11 mouse cellular contexts compared by ENCODE assay signal in the genomic region with DNA sequence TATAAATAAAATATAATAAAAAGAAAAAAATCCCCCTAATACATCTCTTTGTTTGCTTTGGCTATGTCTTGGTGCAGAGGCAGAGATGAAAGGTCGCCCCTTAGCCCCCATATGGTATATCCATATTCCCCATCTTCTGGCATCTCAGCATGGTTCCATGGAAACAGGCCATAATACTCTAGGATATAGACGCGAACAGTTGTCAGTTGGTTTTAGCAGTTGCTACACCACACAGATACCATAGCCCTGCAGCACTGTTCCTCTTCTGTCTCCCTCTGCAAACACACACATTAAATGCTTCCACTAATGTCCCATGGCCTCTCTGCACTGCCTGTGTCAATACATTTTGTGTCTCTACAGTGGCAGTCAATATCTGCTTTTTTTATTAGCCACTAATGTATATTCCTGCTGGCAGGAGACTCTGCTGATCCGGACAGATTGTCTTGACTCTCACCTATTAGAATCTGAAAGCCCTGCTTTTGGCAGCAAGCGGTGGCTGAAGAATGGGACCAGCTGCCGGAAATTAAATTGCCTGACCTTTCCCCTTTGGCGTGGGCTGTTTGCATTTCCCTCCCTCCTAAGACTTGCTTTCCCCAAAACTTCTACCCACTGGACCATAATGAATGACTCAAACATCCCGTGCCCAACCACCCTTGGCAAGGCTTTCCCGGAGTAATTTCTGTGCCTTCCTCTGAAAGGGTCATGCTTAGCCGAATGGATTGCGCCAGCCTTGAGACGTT. TPM values are rescaled to one million over a fixed set of nuclear protein-coding genes. Genes with fewer than 3 reads are reported as not detected.
DNase-seq lines count a peak whose midpoint lies in the region; ATAC-seq and TF ChIP-seq lines count a peak whose summit lies in the region.
"Had no signal": no experiment of that assay in that cellular context is flagged by ENCODE, and none has a peak within 500 bp of the region (broad histone marks: within the 10 kb centered on the region; RNA-seq: fewer than 3 reads in every experiment).

No protein-coding gene starts in this region.

- H3K4me3 ChIP-seq in kidney, embryonic 14.5 days (ENCODE audit: low read length) = no peak overlapping the region
- no peak overlapping the region for H3K4me3 ChIP-seq in forebrain, embryonic 12.5 days (replicated peaks)
- H3K4me3 ChIP-seq in lung, adult 2 months (replicated peaks; ENCODE audit: extremely low read depth, low read depth, low read length) = no peak overlapping the region
- no peak overlapping the region for H3K4me3 ChIP-seq in neural tube, embryonic 13.5 days
- H3K4me3 ChIP-seq: heart, embryonic 15.5 days had no signal

- no peaks in the 10 kb centered on the region for H3K9me3 ChIP-seq in kidney, embryonic 14.5 days (ENCODE audit: control insufficient read depth, low read length)
- no peaks in the 10 kb centered on the region for H3K9me3 ChIP-seq in forebrain, embryonic 12.5 days
- H3K9me3 ChIP-seq in neural tube, embryonic 13.5 days = no peaks in the 10 kb centered on the region
- H3K9me3 ChIP-seq: heart, embryonic 15.5 days had no signal

- peak; percentile 24; the same call in 1 of the 2 replicates for ATAC-seq in kidney, embryonic 14.5 days (ENCODE audit: low FRiP score, low TSS enrichment)
- no peak for ATAC-seq in forebrain, embryonic 12.5 days (ENCODE audit: low FRiP score)
- ATAC-seq in neural tube, embryonic 13.5 days (ENCODE audit: low read depth) = no peak

- H3K4me1 ChIP-seq in kidney, embryonic 14.5 days (ENCODE audit: control insufficient read depth, insufficient read depth, low read length) = peaks cover 11% of the 10 kb centered on the region
- H3K4me1 ChIP-seq in forebrain, embryonic 12.5 days = peaks cover 29% of the 10 kb centered on the region
- no peaks in the 10 kb centered on the region for H3K4me1 ChIP-seq in lung, adult 2 months (ENCODE audit: control insufficient read depth, insufficient read depth, low read length)
- H3K4me1 ChIP-seq in neural tube, embryonic 13.5 days (replicated peaks) = peaks cover 28% of the 10 kb centered on the region
- H3K4me1 ChIP-seq: heart, embryonic 15.5 days had no signal

- no peak overlapping the region for H3K27ac ChIP-seq in kidney, embryonic 14.5 days (ENCODE audit: low read depth, low read length)
- peak overlapping the region; percentile 69 for H3K27ac ChIP-seq in forebrain, embryonic 12.5 days
- peak overlapping the region; percentile 73 for H3K27ac ChIP-seq in neural tube, embryonic 13.5 days (replicated peaks)
- H3K27ac ChIP-seq: heart, embryonic 15.5 days had no signal

- TF ChIP-seq CTCF in lung, adult 2 months (IDR thresholded peaks at IDR 0.05; ENCODE audit: insufficient read depth, low read length) = no peak

- TF ChIP-seq POLR2A in lung, adult 2 months (IDR thresholded peaks at IDR 0.05; ENCODE audit: borderline replicate concordance, extremely low read depth, low read depth, low read length) = no peak

- no peak for DNase-seq in kidney, adult 9 months
- DNase-seq in lung, adult 2 months = peak; percentile 7
- no peak for DNase-seq in layer of hippocampus, adult 11-12 months (ENCODE audit: low spot score)
- no peak for DNase-seq in spleen, postnatal 4 days (ENCODE audit: low spot score in 2 of 2)
- no peak for DNase-seq in gastrocnemius, postnatal 14 days

- no peaks in the 10 kb centered on the region for H3K27me3 ChIP-seq in kidney, embryonic 14.5 days (ENCODE audit: control insufficient read depth, insufficient read depth, low read length)
- H3K27me3 ChIP-seq in forebrain, embryonic 12.5 days = 0 out of 2 replicates have a peak, but pooled peaks cover 8% of the 10 kb centered on the region
- H3K27me3 ChIP-seq in neural tube, embryonic 13.5 days = 0 out of 2 replicates have a peak, but pooled peaks cover 3% of the 10 kb centered on the region

- WGBS in kidney, embryonic 14.5 days = 40% methylated on average over 12 of the region's 12 CpGs
- 45% methylated on average over 12 of the region's 12 CpGs for WGBS in forebrain, embryonic 12.5 days
- WGBS in lung, adult 2 months = 59% methylated on average over 12 of the region's 12 CpGs
- WGBS in neural tube, embryonic 13.5 days = 39% methylated on average over 12 of the region's 12 CpGs

- no peak overlapping the region for H3K4me2 ChIP-seq in kidney, embryonic 14.5 days (replicated peaks; ENCODE audit: low read depth, low read length)
- 0 out of 2 replicates have a peak overlapping the region, but pooled peaks have one; percentile 2 for H3K4me2 ChIP-seq in forebrain, embryonic 12.5 days
- no peak overlapping the region for H3K4me2 ChIP-seq in neural tube, embryonic 13.5 days
- H3K4me2 ChIP-seq: heart, embryonic 15.5 days had no signal

- intact Hi-C loops in gastrocnemius, postnatal 14 days (cut with DNase I; ENCODE audit: low total_unique reads) = no loop called here

- H3K9ac ChIP-seq in kidney, embryonic 14.5 days (ENCODE audit: low read depth, low read length) = no peak overlapping the region
- no peak overlapping the region for H3K9ac ChIP-seq in forebrain, embryonic 12.5 days
- H3K9ac ChIP-seq in neural tube, embryonic 13.5 days = no peak overlapping the region
- H3K9ac ChIP-seq: heart, embryonic 15.5 days had no signal

- no peaks in the 10 kb centered on the region for H3K36me3 ChIP-seq in kidney, embryonic 14.5 days (ENCODE audit: control insufficient read depth, insufficient read depth, low read length)
- H3K36me3 ChIP-seq in forebrain, embryonic 12.5 days (replicated peaks) = no peaks in the 10 kb centered on the region
- no peaks in the 10 kb centered on the region for H3K36me3 ChIP-seq in neural tube, embryonic 13.5 days
- H3K36me3 ChIP-seq: heart, embryonic 15.5 days had no signal

RNA-seq across cellular contexts. Expression of a gene that starts 39.1 kb away (rescaled TPM):
- polyA plus RNA-seq in kidney, embryonic 14.5 days (2014; fragmentation: Nextera tagmentation; extraction: Ambion mirVana) = 0.11 and 0.13 TPM in 2 replicates
- polyA plus RNA-seq in forebrain, embryonic 12.5 days (2016; fragmentation: Nextera tagmentation; extraction: Ambion mirVana) = 0.13 and 0.45 TPM in 2 replicates
- polyA plus RNA-seq in lung, adult 2 months (2012; rRNA removed) = 0.09 and 0.23 TPM in 2 replicates
- 0.21 and 0.48 TPM in 2 replicates for polyA plus RNA-seq in neural tube, embryonic 13.5 days (2015; fragmentation: Nextera tagmentation; extraction: Ambion mirVana)
- not detected for total RNA-seq in gastrocnemius, postnatal 14 days (2021)
- polyA plus RNA-seq: C2C12; heart, embryonic 15.5 days; spleen, adult 2 months had no signal
